In the genomic region with DNA sequence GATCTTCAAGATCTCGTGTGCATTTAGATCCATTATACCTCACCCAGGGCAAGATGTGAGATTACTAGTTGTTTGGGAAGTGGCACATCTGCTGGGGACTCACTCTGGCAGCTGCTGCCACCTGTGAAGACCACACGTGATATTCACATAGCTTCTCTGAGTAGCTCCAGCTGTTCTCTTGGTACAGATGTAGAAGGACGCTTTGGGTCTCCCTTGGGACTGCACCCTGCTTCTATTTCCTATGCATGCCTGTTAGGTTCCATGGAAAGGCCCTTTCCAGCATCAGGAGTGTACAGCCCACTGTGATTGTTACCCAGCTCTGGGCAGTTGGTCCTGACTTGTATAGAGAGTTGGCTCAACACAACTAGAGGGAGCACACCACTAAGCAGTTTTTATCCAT, we compare ENCODE assay signal across 14 mouse cellular contexts.
"Had no signal": no experiment of that assay in that cellular context is flagged by ENCODE, and none has a peak within 500 bp of the region (broad histone marks: within the 10 kb centered on the region; RNA-seq: fewer than 3 reads in every experiment).

No protein-coding gene starts in this region.

- H3K4me3 ChIP-seq: intestine, embryonic 15.5 days; kidney, embryonic 15.5 days; limb, embryonic 10.5 days; liver, embryonic 15.5 days; midbrain, embryonic 12.5 days had no signal

- H3K27ac ChIP-seq: intestine, embryonic 15.5 days; kidney, embryonic 15.5 days; limb, embryonic 10.5 days; liver, embryonic 15.5 days; macrophage; midbrain, embryonic 12.5 days; stomach, postnatal 0 days had no signal

- H3K36me3 ChIP-seq: intestine, embryonic 15.5 days; kidney, embryonic 15.5 days; limb, embryonic 10.5 days; liver, embryonic 15.5 days; midbrain, embryonic 12.5 days had no signal

- H3K27me3 ChIP-seq: intestine, embryonic 15.5 days had no signal

- H3K4me2 ChIP-seq: intestine, embryonic 15.5 days; kidney, embryonic 15.5 days; liver, embryonic 11.5 days; lung, embryonic 14.5 days; midbrain, embryonic 12.5 days had no signal

- H3K9ac ChIP-seq: intestine, embryonic 15.5 days; kidney, embryonic 15.5 days; liver, embryonic 15.5 days; lung, embryonic 14.5 days; midbrain, embryonic 12.5 days had no signal

- ATAC-seq: intestine, embryonic 15.5 days; midbrain, embryonic 16.5 days had no signal

- DNase-seq: kidney, adult 18-20 months; kidney, postnatal 14 days; lung, embryonic 14.5 days; lung, postnatal 14 days; right cerebral cortex, postnatal 14 days had no signal

- H3K9me3 ChIP-seq: intestine, embryonic 15.5 days; kidney, embryonic 15.5 days; limb, embryonic 10.5 days; liver, embryonic 15.5 days; midbrain, embryonic 12.5 days had no signal
